Mouse (Mus musculus) cerebellum, adult 2 months (tissue): ENCODE measurements around the gene Fam3c. TPM values are rescaled to one million over a fixed set of nuclear protein-coding genes. Genes with fewer than 3 reads are reported as not detected.

Experiments
- DNase-seq, 2 experiments: peaks; one replicate each; pipeline ENCODE4 v3.0.0; 2021
- H3K27ac ChIP-seq: fragments of 200-500 bp; 2 replicates; pipeline ENCODE4 v1.5.1; 2012; ENCODE audit warnings: low read length, control low read depth, inconsistent platforms; ENCODE audit not compliant: insufficient read depth
- H3K27me3 ChIP-seq: fragments of 200-500 bp; 2 replicates; pipeline ENCODE4 v1.6.1; 2012; ENCODE audit warnings: inconsistent platforms, mild to moderate bottlenecking, low read length, moderate library complexity; ENCODE audit not compliant: control insufficient read depth, insufficient read depth
- H3K4me1 ChIP-seq: fragments of 200-500 bp; 2 replicates; pipeline ENCODE4 v1.6.1; 2011; ENCODE audit warnings: low read length; ENCODE audit not compliant: control insufficient read depth, insufficient read depth
- H3K4me3 ChIP-seq: fragments of 200-500 bp; replicated peaks from 2 replicates; pipeline ENCODE3; 2011; ENCODE audit warnings: mild to moderate bottlenecking, low read depth, low read length, control low read depth; ENCODE audit not compliant: insufficient read depth
- CTCF ChIP-seq: fragments of 200-500 bp; IDR thresholded peaks from 2 replicates; pipeline ENCODE4 v1.5.1; 2011; ENCODE audit warnings: low read depth, mild to moderate bottlenecking, control low read depth, low read length, moderate library complexity, borderline replicate concordance; ENCODE audit not compliant: insufficient read depth
- POLR2A ChIP-seq: fragments of 200-500 bp; IDR thresholded peaks from 2 replicates; pipeline ENCODE4 v1.6.1; 2011; ENCODE audit warnings: low read length, control low read depth, borderline replicate concordance; ENCODE audit not compliant: insufficient read depth
- WGBS: fragments of 180-500 bp; shearing (Covaris S2); methylation state at CpG from one replicate; pipeline ENCODE4 v1.1.7; 2018; 5-methylcytosine and 5-hydroxymethylcytosine counted together
- polyA plus RNA-seq: library from polyadenylated mRNA; depleted of rRNA; stranded (reverse); fragments of >200 nt; gene quantifications from 2 replicates; pipeline ENCODE4 v1.2.3, GENCODE M21; 2012

Gene Fam3c
- polyA plus RNA-seq, 1 experiment = 22.9 TPM

GRCm38 (mm10) chr6:22390654-22391365 is 34.8 kb upstream of the Fam3c start:
- Histone ChIP-seq H3K4me3 (no peak overlapping the region), H3K4me1 (no peaks in the 10 kb centered on the region), H3K27me3 (no peaks in the 10 kb centered on the region), H3K27ac (no peak overlapping the region)
- DNase-seq = no peak
- TF ChIP-seq CTCF (no peak), POLR2A (no peak)
- 32% methylated on average over 13 of the region's 13 CpGs for WGBS

- no peak for DNase-seq
- no peaks in the 10 kb centered on the region for H3K4me1 ChIP-seq
- TF ChIP-seq POLR2A (no peak), CTCF (no peak)
- no peaks in the 10 kb centered on the region for H3K27me3 ChIP-seq
- WGBS = 95% methylated on average over 5 of the region's 5 CpGs
- H3K27ac ChIP-seq = no peak overlapping the region
- H3K4me3 ChIP-seq = no peak overlapping the region
Measured at GRCm38 (mm10) chr6:22385254-22385870, 29.3 kb upstream of the Fam3c start.

- WGBS = 90% methylated on average over 3 of the region's 3 CpGs
Measured at GRCm38 (mm10) chr6:22380269-22380668, 24.2 kb upstream of the Fam3c start.

GRCm38 (mm10) chr6:22379831-22380230 is 23.8 kb upstream of the Fam3c start:
- DNase-seq = no peak
- Histone ChIP-seq H3K4me3 (no peak overlapping the region), H3K27me3 (no peaks in the 10 kb centered on the region), H3K27ac (no peak overlapping the region), H3K4me1 (no peaks in the 10 kb centered on the region)
- 100% methylated on average over 1 of the region's 1 CpGs for WGBS
- TF ChIP-seq CTCF (no peak), POLR2A (no peak)

More at GRCm38 (mm10) chr6:22380269-22380668, 24.2 kb upstream of the Fam3c start:
- TF ChIP-seq POLR2A (no peak), CTCF (no peak)
- Histone ChIP-seq H3K27ac (no peak overlapping the region), H3K4me3 (no peak overlapping the region), H3K4me1 (no peaks in the 10 kb centered on the region), H3K27me3 (no peaks in the 10 kb centered on the region)
- no peak for DNase-seq

GRCm38 (mm10) chr6:22378462-22378861 is 22.4 kb upstream of the Fam3c start:
- Histone ChIP-seq H3K27ac (no peak overlapping the region), H3K27me3 (no peaks in the 10 kb centered on the region), H3K4me3 (no peak overlapping the region), H3K4me1 (no peaks in the 10 kb centered on the region)
- 80% methylated on average over 5 of the region's 5 CpGs for WGBS
- TF ChIP-seq POLR2A (no peak), CTCF (no peak)
- DNase-seq = no peak

GRCm38 (mm10) chr6:22374791-22375190 is 18.7 kb upstream of the Fam3c start:
- Histone ChIP-seq H3K27ac (no peak overlapping the region), H3K4me1 (no peaks in the 10 kb centered on the region), H3K4me3 (no peak overlapping the region), H3K27me3 (no peaks in the 10 kb centered on the region)
- DNase-seq = no peak
- TF ChIP-seq POLR2A (no peak), CTCF (no peak)
- 83% methylated on average over 3 of the region's 3 CpGs for WGBS

- TF ChIP-seq CTCF = no peak
- no peak for TF ChIP-seq POLR2A
- Histone ChIP-seq H3K4me3 (no peak overlapping the region), H3K27me3 (no peaks in the 10 kb centered on the region), H3K27ac (no peak overlapping the region), H3K4me1 (no peaks in the 10 kb centered on the region)
- DNase-seq = no peak
- WGBS = 92% methylated on average over 2 of the region's 2 CpGs
Measured at GRCm38 (mm10) chr6:22373476-22373875, 17.4 kb upstream of the Fam3c start.

- H3K27me3 ChIP-seq = no peaks in the 10 kb centered on the region; the same call in 1 of the 2 replicates
- no peak for DNase-seq
- no peak for TF ChIP-seq CTCF
- TF ChIP-seq POLR2A = no peak
- H3K4me3 ChIP-seq = no peak overlapping the region
- WGBS = 94% methylated on average over 2 of the region's 2 CpGs
- H3K27ac ChIP-seq = no peak overlapping the region
- no peaks in the 10 kb centered on the region for H3K4me1 ChIP-seq
Measured at GRCm38 (mm10) chr6:22366977-22367376, 10.9 kb upstream of the Fam3c start.
